Mouse (Mus musculus): ENCODE data around the gene BC016579. TPM values are rescaled to one million over a fixed set of nuclear protein-coding genes. Genes with fewer than 3 reads are reported as not detected.

The BC016579 gene
- polyA plus RNA-seq (2015; fragmentation: Nextera tagmentation; extraction: Ambion mirVana): 0.12 TPM in 1 of 2 replicates, not detected in the other

DNA sequence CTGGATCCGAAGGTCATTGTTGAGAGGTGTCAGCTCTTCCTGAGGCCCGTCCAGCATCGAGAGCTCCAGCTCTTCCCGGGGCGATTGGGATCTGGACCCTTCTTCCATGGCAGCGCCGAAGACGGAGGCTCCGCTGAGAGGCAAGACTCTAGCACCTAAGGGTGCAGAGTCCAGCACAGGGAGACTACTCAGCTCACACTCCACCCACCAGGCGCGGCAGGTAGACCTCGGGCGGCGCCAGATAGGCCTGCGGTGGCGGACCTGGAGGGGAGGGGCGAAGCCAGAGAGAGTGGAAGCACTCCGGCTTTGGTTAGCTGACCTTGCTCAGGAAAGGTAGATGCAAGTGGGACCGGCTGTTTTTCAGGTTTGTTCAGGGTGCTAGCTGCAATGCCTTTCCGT, at the start of gene BC016579:
Gene BC016579 (minus strand): TSS at position 135 of the 399 bp plus-strand sequence.

DNA sequence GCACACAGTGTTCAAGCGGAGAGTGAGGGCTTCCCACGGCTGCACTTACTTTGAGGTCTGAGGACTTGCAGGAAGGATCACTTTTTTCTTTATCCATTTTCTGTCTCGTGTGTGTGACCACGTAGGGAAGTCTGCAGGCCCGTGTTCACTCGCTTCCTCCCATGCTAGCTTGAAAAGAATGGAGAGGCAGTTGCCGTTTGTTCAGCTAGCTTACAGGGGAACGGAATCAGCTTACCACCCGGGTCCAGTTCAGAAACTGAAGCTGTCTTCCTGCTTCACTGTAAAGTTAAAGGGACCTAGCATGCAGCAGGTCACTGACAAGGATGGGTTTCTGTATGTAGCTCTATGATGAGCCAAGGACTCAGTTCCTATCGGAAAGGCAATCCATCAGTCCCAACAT, 39.7 kb upstream of the BC016579 start, which contains the start of gene Tmprss7:
Gene Tmprss7 (minus strand): TSS at position 101 of the 400 bp plus-strand sequence.

GRCm38 (mm10) chr16:45610267-45610666, 43.6 kb downstream of the BC016579 start, which contains the start of gene Gcsam:
Gene Gcsam (plus strand): TSS chr16:45610380.

Other genes starting within 250 kb of the BC016579 start
- gene Cd200, start 245.0 kb downstream of the BC016579 start, polyA plus RNA-seq (2015; fragmentation: Nextera tagmentation; extraction: Ambion mirVana): 360 and 367 TPM in 2 replicates
- gene Gm609, start 161.1 kb downstream of the BC016579 start, polyA plus RNA-seq (2015; fragmentation: Nextera tagmentation; extraction: Ambion mirVana): not detected in 2 replicates
- gene Gm17783, start 122.0 kb downstream of the BC016579 start, polyA plus RNA-seq (2015; fragmentation: Nextera tagmentation; extraction: Ambion mirVana): not detected in 2 replicates
- not detected in 2 replicates for gene Slc9c1, start 118.8 kb downstream of the BC016579 start, polyA plus RNA-seq (2015; fragmentation: Nextera tagmentation; extraction: Ambion mirVana)
- not detected in 2 replicates for gene Gcsam, start 43.7 kb downstream of the BC016579 start, polyA plus RNA-seq (2015; fragmentation: Nextera tagmentation; extraction: Ambion mirVana)
- gene Tmprss7, start 39.6 kb upstream of the BC016579 start, polyA plus RNA-seq (2015; fragmentation: Nextera tagmentation; extraction: Ambion mirVana): 0.57 and 0.70 TPM in 2 replicates
- gene Tagln3, start 70.5 kb upstream of the BC016579 start, polyA plus RNA-seq (2015; fragmentation: Nextera tagmentation; extraction: Ambion mirVana): 357 and 402 TPM in 2 replicates
- 35.7 and 39.1 TPM in 2 replicates for gene Abhd10, start 88.9 kb upstream of the BC016579 start, polyA plus RNA-seq (2015; fragmentation: Nextera tagmentation; extraction: Ambion mirVana)

Data from neural tube, postnatal 0 days (tissue).